ENCODE assay signal across 8 mouse cellular contexts in the genomic region with DNA sequence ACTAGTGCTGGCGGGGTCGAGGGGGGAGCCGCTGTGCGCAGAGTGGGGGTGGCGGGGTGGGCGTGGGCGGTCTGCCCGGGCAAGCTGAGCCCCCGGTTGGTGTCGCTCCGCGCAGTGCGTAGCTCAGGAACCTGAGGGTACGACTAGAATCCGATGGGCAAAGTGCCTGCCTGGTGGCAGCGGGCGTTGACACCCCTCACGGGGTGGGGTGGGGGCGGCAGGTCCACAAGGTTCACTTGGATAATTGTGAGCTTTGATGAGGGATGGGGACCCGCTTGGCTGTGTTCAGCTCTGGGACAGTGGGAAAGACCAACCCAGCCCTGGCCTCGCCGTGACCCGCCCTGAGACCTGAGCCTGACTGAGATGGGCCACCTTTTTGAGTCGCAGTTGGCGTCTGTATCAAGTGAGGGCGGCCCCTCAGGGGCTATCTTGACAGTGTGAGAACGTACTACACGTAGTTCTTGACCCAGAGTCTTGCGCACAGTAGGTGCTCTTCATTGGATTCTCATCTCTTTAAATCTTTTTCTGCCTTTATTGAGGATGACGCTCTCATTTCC. TPM values are rescaled to one million over a fixed set of nuclear protein-coding genes. Genes with fewer than 3 reads are reported as not detected.
A peak's percentile ranks its signal among the peaks of the same experiment; 100 is the strongest.
DNase-seq lines count a peak whose midpoint lies in the region; ATAC-seq lines count a peak whose summit lies in the region.

No protein-coding gene starts in this region.

- peaks cover 13% of the 10 kb centered on the region for H3K27me3 ChIP-seq in heart, embryonic 13.5 days (replicated peaks)

- H3K9ac ChIP-seq in heart, embryonic 13.5 days: peak overlapping the region; percentile 88

- peak overlapping the region; percentile 92 for H3K4me2 ChIP-seq in heart, embryonic 13.5 days

- H3K36me3 ChIP-seq in heart, embryonic 13.5 days: no peaks in the 10 kb centered on the region

- H3K4me3 ChIP-seq in heart, embryonic 13.5 days: peak overlapping the region; percentile 82

- peak; percentile 33 for DNase-seq in right cerebral cortex, postnatal 4 days
- DNase-seq in right cerebral cortex, postnatal 14 days: no peak
- peak; percentile 57 for DNase-seq in cerebellum, adult 8-10 months
- peak; percentile 61 for DNase-seq in kidney, postnatal 10 days
- DNase-seq in thymus, adult 18-20 months: peak; percentile 59 to 65
- DNase-seq in natural killer cell, adult 2 months (ENCODE audit: low spot score in 2 of 2): no peak

- under 1% methylated on average over 30 of the region's 30 CpGs for WGBS in heart, embryonic 13.5 days

- no peaks in the 10 kb centered on the region for H3K9me3 ChIP-seq in heart, embryonic 13.5 days

- peaks cover 25% of the 10 kb centered on the region for H3K4me1 ChIP-seq in heart, embryonic 13.5 days

- ATAC-seq in heart, embryonic 13.5 days (ENCODE audit: extremely low read depth, insufficient number of reproducible peaks, low FRiP score, low TSS enrichment): no peak
- ATAC-seq in megakaryocyte, adult 5-6 weeks (ENCODE audit: poor library complexity, severe bottlenecking): peak; percentile 3; the same call in 1 of the 2 replicates

- H3K27ac ChIP-seq in heart, embryonic 13.5 days (replicated peaks): no peak overlapping the region

RNA-seq across cellular contexts. Expression of gene Hpcal1, which starts 0.7 kb away (rescaled TPM):
- 21.5 and 22.7 TPM in 2 replicates for polyA plus RNA-seq in heart, embryonic 13.5 days (2015; fragmentation: Nextera tagmentation; extraction: Ambion mirVana)
- 182 and 187 TPM in 2 replicates for total RNA-seq in megakaryocyte, adult 5-6 weeks (2015)
- total RNA-seq in megakaryocyte, adult 5-6 weeks (2017): 63.8 and 76.0 TPM in 2 replicates

Comparison
In these comparisons a context has a peak if more than half of its experiments do, and no peak if none do; other contexts are left out.
1. DNase-seq: peak in right cerebral cortex, postnatal 4 days (single experiment), cerebellum, adult 8-10 months (single experiment), kidney, postnatal 10 days (single experiment) and thymus, adult 18-20 months (2 of 2); none in right cerebral cortex, postnatal 14 days (single experiment) and natural killer cell, adult 2 months (0 of 2).